Mouse (Mus musculus) G1E (cell line): ENCODE data around the gene Cbx1.

Experiments
- CTCF ChIP-seq: IDR thresholded peaks from 2 replicates; pipeline ENCODE4 v1.5.1; 2012; ENCODE audit warnings: low read depth, low read length, inconsistent platforms, mixed read lengths
- GATA1 ChIP-seq: IDR thresholded peaks from 2 replicates; pipeline ENCODE4 v1.6.1; 2012; ENCODE audit warnings: borderline replicate concordance, low read length, inconsistent platforms, mixed read lengths
- POLR2AphosphoS5 ChIP-seq: IDR thresholded peaks from 2 replicates; pipeline ENCODE4 v1.6.1; 2012; ENCODE audit warnings: low read depth, low read length, inconsistent platforms; ENCODE audit not compliant: insufficient replicate concordance

- no peak for TF ChIP-seq CTCF
- no peak for TF ChIP-seq POLR2AphosphoS5
- TF ChIP-seq GATA1: no peak
Measured at GRCm38 (mm10) chr11:96775063-96775462, 13.9 kb upstream of the Cbx1 start.
